Mouse (Mus musculus) heart, embryonic 15.5 days (tissue): ENCODE data around the gene Tmem255b. TPM values are rescaled to one million over a fixed set of nuclear protein-coding genes. Genes with fewer than 3 reads are reported as not detected.

Source experiments
- ATAC-seq: fragments of 200-750 bp; cut with Nextera tagmentation; replicated peaks from 2 replicates; pipeline ENCODE4 v1.8.0; 2017; ENCODE audit warnings: low read depth, moderate TSS enrichment; ENCODE audit not compliant: insufficient number of reproducible peaks, insufficient read depth, low FRiP score
- H3K27ac ChIP-seq: fragments of 300-500 bp; sonication (generic); 2 replicates; pipeline ENCODE4 v1.5.1; 2015; ENCODE audit warnings: mild to moderate bottlenecking, inconsistent platforms
- H3K27me3 ChIP-seq: fragments of 300-500 bp; sonication (generic); 2 replicates; pipeline ENCODE4 v1.6.1; 2015; ENCODE audit warnings: inconsistent platforms
- H3K36me3 ChIP-seq: fragments of 300-500 bp; sonication (generic); 2 replicates; pipeline ENCODE4 v1.6.1; 2015; ENCODE audit warnings: mild to moderate bottlenecking, inconsistent platforms
- H3K4me1 ChIP-seq: fragments of 300-500 bp; sonication (generic); replicated peaks from 2 replicates; pipeline ENCODE4 v1.6.1; 2015; ENCODE audit warnings: inconsistent platforms
- H3K4me2 ChIP-seq: fragments of 300-500 bp; sonication (generic); 2 replicates; pipeline ENCODE4 v1.6.1; 2015; ENCODE audit warnings: inconsistent platforms, mild to moderate bottlenecking, moderate library complexity
- H3K4me3 ChIP-seq: fragments of 300-500 bp; sonication (generic); 2 replicates; pipeline ENCODE4 v1.5.1; 2015; ENCODE audit warnings: mild to moderate bottlenecking, inconsistent platforms
- H3K9ac ChIP-seq: fragments of 300-500 bp; sonication (generic); 2 replicates; pipeline ENCODE4 v1.6.1; 2015; ENCODE audit warnings: mild to moderate bottlenecking, inconsistent platforms
- H3K9me3 ChIP-seq: fragments of 300-500 bp; sonication (generic); replicated peaks from 2 replicates; pipeline ENCODE4 v1.6.1; 2016; ENCODE audit warnings: inconsistent platforms
- WGBS: fragments of 180-500 bp; shearing (Covaris S2); methylation state at CpG from one replicate; pipeline ENCODE4 v1.1.7; 2015; ENCODE audit warnings: mixed read lengths; 5-methylcytosine and 5-hydroxymethylcytosine counted together
- polyA plus RNA-seq: library from polyadenylated mRNA; unstranded; fragments of >200 nt; fragmentation: Nextera tagmentation; extraction: Ambion mirVana; gene quantifications from 2 replicates; pipeline ENCODE4 v1.2.1, GENCODE M21; 2015

Gene Tmem255b
- polyA plus RNA-seq, 1 experiment from 2014 or later = 2.1 TPM

DNA sequence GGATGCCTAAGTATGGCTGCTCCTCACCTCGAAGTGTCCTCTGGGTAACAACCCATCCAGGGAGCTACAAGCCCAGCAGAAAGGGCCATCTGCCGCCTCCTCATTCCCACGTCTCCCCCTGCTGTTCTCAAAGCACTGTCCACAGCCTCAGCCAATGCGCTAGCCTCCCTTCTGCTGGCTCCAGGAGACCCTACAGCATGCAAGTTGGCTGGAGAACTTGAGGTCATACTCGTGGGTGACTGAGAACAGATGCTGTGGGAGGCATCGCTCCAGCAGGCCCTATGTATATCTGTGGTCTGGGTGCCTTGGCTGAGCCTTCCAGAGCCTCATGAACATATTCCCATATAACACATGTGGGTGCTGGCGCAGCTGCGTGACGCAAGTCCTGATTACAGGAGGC lies 33.7 kb downstream of the Tmem255b start:
- no peak for ATAC-seq
- H3K4me2 ChIP-seq = no peak overlapping the region
- H3K4me1 ChIP-seq = peaks cover 17% of the 10 kb centered on the region
- H3K4me3 ChIP-seq = no peak overlapping the region
- H3K36me3 ChIP-seq = peaks cover 70% of the 10 kb centered on the region
- H3K9me3 ChIP-seq = no peaks in the 10 kb centered on the region
- no peak overlapping the region for H3K9ac ChIP-seq
- H3K27me3 ChIP-seq = no peaks in the 10 kb centered on the region
- H3K27ac ChIP-seq = no peak overlapping the region
- WGBS = 81% methylated on average over 9 of the region's 9 CpGs

GRCm38 (mm10) chr8:13471484-13471883 lies 36.5 kb downstream of the Tmem255b start:
- Histone ChIP-seq H3K4me3 (no peak overlapping the region), H3K4me2 (no peak overlapping the region), H3K9me3 (no peaks in the 10 kb centered on the region), H3K27ac (peak overlapping the region; percentile 83; the same call in 1 of the 2 replicates), H3K4me1 (peaks cover 17% of the 10 kb centered on the region), H3K36me3 (peaks cover 80% of the 10 kb centered on the region), H3K27me3 (no peaks in the 10 kb centered on the region), H3K9ac (no peak overlapping the region)
- 68% methylated on average over 11 of the region's 11 CpGs for WGBS
- no peak for ATAC-seq

- Histone ChIP-seq H3K36me3 (peaks cover 80% of the 10 kb centered on the region), H3K4me3 (no peak overlapping the region), H3K9ac (no peak overlapping the region), H3K4me2 (no peak overlapping the region), H3K9me3 (no peaks in the 10 kb centered on the region), H3K27me3 (no peaks in the 10 kb centered on the region), H3K4me1 (peaks cover 17% of the 10 kb centered on the region), H3K27ac (peak overlapping the region; percentile 83)
- WGBS = 48% methylated on average over 7 of the region's 7 CpGs
- ATAC-seq = peak; percentile 91
These were observed 37.3 kb downstream of the Tmem255b start for GRCm38 (mm10) chr8:13472284-13472683.

- H3K36me3 ChIP-seq = peaks cover 69% of the 10 kb centered on the region
These were observed 40.9 kb downstream of the Tmem255b start for GRCm38 (mm10) chr8:13475892-13476291.

GRCm38 (mm10) chr8:13481089-13481554 lies 46.1 kb downstream of the Tmem255b start:
- peaks cover 22% of the 10 kb centered on the region for H3K4me1 ChIP-seq
- no peaks in the 10 kb centered on the region for H3K9me3 ChIP-seq
- H3K27me3 ChIP-seq = no peaks in the 10 kb centered on the region
- H3K27ac ChIP-seq = peak overlapping the region; percentile 13; the same call in 1 of the 2 replicates
- H3K36me3 ChIP-seq = peaks cover 63% of the 10 kb centered on the region
- no peak overlapping the region for H3K4me3 ChIP-seq
- 57% methylated on average over 7 of the region's 7 CpGs for WGBS
- no peak for ATAC-seq
- H3K9ac ChIP-seq = no peak overlapping the region
- no peak overlapping the region for H3K4me2 ChIP-seq

More at GRCm38 (mm10) chr8:13475892-13476291, 40.9 kb downstream of the Tmem255b start:
- no peaks in the 10 kb centered on the region for H3K27me3 ChIP-seq
- H3K4me2 ChIP-seq = no peak overlapping the region
- no peak overlapping the region for H3K9ac ChIP-seq
- 51% methylated on average over 9 of the region's 9 CpGs for WGBS
- ATAC-seq = no peak
- no peak overlapping the region for H3K4me3 ChIP-seq
- H3K9me3 ChIP-seq = no peaks in the 10 kb centered on the region
- H3K4me1 ChIP-seq = peaks cover 18% of the 10 kb centered on the region
- no peak overlapping the region; the same call in 1 of the 2 replicates for H3K27ac ChIP-seq

DNA sequence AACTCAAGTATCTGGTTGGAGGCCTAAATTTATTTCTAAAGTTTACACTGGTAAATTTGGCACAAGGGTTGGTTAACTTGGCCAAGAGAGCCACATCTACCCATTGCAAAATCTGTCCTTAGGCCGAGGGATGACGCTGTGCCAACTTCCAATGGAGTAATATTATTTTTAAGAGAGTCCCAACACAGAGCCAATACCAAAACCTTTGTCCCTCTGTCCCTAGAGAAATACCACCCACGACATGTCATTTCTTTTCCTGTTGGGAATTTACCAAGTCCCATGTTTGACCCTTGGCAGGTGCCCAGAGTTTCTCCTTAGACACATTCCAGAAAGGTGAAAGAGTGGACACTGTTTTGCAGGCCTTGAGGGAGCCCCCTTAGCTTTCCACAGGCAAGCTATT lies 46.6 kb downstream of the Tmem255b start:
- Histone ChIP-seq H3K27ac (no peak overlapping the region; the same call in 1 of the 2 replicates), H3K4me1 (peaks cover 27% of the 10 kb centered on the region), H3K4me3 (no peak overlapping the region), H3K27me3 (no peaks in the 10 kb centered on the region), H3K9me3 (no peaks in the 10 kb centered on the region), H3K9ac (no peak overlapping the region), H3K4me2 (no peak overlapping the region), H3K36me3 (peaks cover 58% of the 10 kb centered on the region)
- WGBS = 80% methylated on average over 3 of the region's 3 CpGs
- no peak for ATAC-seq

GRCm38 (mm10) chr8:13482101-13482801 lies 47.3 kb downstream of the Tmem255b start:
- peaks cover 33% of the 10 kb centered on the region for H3K4me1 ChIP-seq
- H3K27me3 ChIP-seq = no peaks in the 10 kb centered on the region
- H3K27ac ChIP-seq = no peak overlapping the region; the same call in 1 of the 2 replicates
- ATAC-seq = no peak
- no peak overlapping the region for H3K9ac ChIP-seq
- 81% methylated on average over 2 of the region's 2 CpGs for WGBS
- H3K9me3 ChIP-seq = no peaks in the 10 kb centered on the region
- H3K36me3 ChIP-seq = peaks cover 51% of the 10 kb centered on the region
- no peak overlapping the region for H3K4me3 ChIP-seq
- H3K4me2 ChIP-seq = no peak overlapping the region

DNA sequence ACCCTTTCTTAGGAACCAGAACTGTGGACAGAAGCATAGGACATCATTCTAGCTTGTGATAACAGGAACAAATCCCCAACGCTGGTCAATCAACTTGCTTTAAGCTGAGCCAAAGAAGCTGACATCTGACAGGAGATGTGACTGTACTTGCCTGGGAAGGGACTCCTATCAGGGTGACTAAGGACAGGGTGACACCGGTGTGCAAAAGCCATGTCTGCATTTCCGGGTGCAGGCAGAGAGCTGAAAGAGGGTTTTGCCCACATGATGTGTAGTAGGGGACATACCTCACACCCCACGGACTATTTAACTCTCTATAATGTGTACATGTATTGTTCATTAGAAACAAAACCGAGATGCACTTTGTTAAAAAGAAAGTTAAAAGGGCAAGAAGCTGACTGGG lies 48.2 kb downstream of the Tmem255b start:
- no peaks in the 10 kb centered on the region for H3K9me3 ChIP-seq
- H3K27ac ChIP-seq = no peak overlapping the region
- peaks cover 43% of the 10 kb centered on the region for H3K36me3 ChIP-seq
- H3K9ac ChIP-seq = no peak overlapping the region
- H3K27me3 ChIP-seq = no peaks in the 10 kb centered on the region
- no peak overlapping the region for H3K4me2 ChIP-seq
- ATAC-seq = no peak
- peaks cover 40% of the 10 kb centered on the region for H3K4me1 ChIP-seq
- H3K4me3 ChIP-seq = no peak overlapping the region
- WGBS = 75% methylated on average over 5 of the region's 5 CpGs

DNA sequence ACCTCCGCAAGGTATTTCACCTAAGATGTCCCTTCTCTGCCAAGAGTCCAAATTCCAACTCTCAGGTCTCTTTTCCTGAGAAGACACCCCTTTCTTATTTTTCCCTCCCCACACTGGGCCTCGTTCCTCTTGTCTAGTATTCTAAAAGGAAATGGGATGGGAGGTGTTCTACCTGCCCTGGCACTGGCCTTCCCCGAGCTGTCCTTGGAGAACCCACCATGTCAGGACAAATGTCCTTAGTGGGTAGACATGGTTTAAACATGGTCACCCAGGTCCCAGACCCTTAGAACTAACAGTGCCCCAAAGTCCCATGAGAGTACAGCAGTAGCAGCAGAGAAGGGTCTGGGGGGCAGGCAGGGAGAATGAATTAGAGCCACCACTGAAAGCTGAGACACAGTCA lies 54.4 kb downstream of the Tmem255b start:
- 82% methylated on average over 3 of the region's 3 CpGs for WGBS
- 0 out of 2 replicates have a peak overlapping the region, but pooled peaks have one; percentile 0 for H3K9ac ChIP-seq
- H3K9me3 ChIP-seq = no peaks in the 10 kb centered on the region
- 0 out of 2 replicates have a peak, but pooled peaks cover 3% of the 10 kb centered on the region for H3K27me3 ChIP-seq
- peak overlapping the region; percentile 73 for H3K4me2 ChIP-seq
- no peak for ATAC-seq
- H3K4me3 ChIP-seq = no peak overlapping the region
- H3K36me3 ChIP-seq = peaks cover 16% of the 10 kb centered on the region
- H3K27ac ChIP-seq = no peak overlapping the region
- H3K4me1 ChIP-seq = peaks cover 79% of the 10 kb centered on the region

DNA sequence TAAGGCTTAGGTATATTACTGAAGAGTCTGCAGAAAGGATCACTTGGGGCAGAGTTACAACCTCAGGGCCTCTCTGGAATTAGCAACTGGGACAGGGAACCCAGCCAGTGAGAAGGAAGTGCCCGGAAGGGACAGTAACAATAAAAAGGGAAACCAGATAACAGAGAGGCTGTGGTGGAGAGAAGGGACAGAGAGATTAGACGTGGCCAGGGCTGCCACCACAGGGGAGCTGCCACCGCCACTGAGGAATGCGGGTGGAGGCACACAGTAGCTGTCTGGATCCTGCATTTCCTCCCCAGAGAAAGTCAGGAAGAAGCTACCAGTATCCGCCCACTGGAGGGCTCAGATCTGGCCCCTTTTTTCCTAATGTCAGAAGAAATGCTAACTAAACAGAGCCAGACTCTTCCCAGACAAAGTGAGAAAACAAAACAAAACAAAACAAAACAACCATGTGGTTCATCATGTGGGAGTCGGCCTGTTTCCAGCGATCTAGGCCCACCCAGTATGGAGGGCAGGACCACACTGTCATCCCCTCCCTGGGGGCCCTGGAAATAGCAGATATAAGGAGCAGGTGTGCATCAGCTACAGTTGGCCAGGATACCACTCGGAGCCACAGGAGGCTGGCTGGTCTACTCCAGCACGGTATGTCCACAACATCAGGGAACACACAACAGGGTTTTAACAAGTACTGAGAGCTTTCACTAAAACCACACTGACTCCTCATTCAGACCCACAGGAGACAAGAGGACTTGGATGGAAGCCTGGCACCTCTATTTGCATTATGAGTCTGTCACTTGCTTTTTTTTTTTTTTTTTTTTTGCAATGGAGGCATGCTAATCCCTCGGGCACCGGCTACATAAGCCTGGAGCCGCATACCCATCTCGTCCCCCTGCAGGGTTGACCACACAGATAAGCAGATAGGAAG lies 55.3 kb downstream of the Tmem255b start:
- H3K9me3 ChIP-seq = no peaks in the 10 kb centered on the region
- H3K9ac ChIP-seq = 0 out of 2 replicates have a peak overlapping the region, but pooled peaks have one; percentile 13
- 25% methylated on average over 13 of the region's 13 CpGs for WGBS
- H3K27ac ChIP-seq = peak overlapping the region; percentile 54
- H3K4me1 ChIP-seq = peaks cover 82% of the 10 kb centered on the region
- H3K36me3 ChIP-seq = peaks cover 7% of the 10 kb centered on the region
- H3K4me3 ChIP-seq = peak overlapping the region; percentile 6; the same call in 1 of the 2 replicates
- no peak for ATAC-seq
- peaks cover 11% of the 10 kb centered on the region; the same call in 1 of the 2 replicates for H3K27me3 ChIP-seq
- H3K4me2 ChIP-seq = peak overlapping the region; percentile 73

DNA sequence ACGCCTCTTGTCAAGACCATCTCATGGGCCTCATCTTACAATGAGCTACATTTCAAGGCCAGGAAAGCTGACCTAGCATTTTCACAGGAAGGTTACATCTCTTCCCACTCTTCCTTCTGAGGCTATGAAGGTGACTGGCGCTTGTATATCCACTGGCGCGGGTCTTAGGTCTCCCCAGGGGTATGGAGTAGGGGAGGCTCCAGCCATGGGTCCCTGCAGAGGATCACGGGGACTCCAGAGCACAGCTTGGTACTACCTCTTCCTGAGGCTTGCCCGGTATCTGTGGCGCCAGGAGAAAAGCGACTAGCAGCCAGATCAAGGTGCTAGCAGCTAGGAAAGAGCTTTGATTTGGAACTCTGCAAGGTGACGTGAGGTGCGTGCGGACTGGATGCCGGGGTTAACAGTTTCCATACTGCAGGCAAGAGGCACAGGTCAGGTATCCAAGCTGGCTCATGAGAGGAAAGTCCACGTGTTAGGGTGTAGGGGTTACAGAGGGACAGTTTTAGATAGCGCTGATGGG lies 56.6 kb downstream of the Tmem255b start:
- Histone ChIP-seq H3K27me3 (peaks cover 14% of the 10 kb centered on the region; the same call in 1 of the 2 replicates), H3K9me3 (no peaks in the 10 kb centered on the region), H3K4me3 (peak overlapping the region; percentile 75), H3K4me2 (peak overlapping the region; percentile 73), H3K9ac (0 out of 2 replicates have a peak overlapping the region, but pooled peaks have one; percentile 9), H3K4me1 (peaks cover 71% of the 10 kb centered on the region), H3K27ac (peak overlapping the region; percentile 96), H3K36me3 (no peaks in the 10 kb centered on the region)
- WGBS = 82% methylated on average over 14 of the region's 14 CpGs
- ATAC-seq = no peak
